Mouse (Mus musculus) heart, embryonic 14.5 days (tissue): ENCODE measurements around the gene Fancl. TPM values are rescaled to one million over a fixed set of nuclear protein-coding genes. Genes with fewer than 3 reads are reported as not detected.

ENCODE experiments used
- ATAC-seq: fragments of 200-750 bp; cut with Nextera tagmentation; 2 replicates; pipeline ENCODE4 v1.8.0; 2017; ENCODE audit warnings: low read depth, moderate TSS enrichment; ENCODE audit not compliant: insufficient number of reproducible peaks, insufficient read depth, low FRiP score
- H3K27ac ChIP-seq, 2 experiments: fragments of 200-500 bp in 1 of 2; fragments of 300-500 bp in 1 of 2; sonication (generic) in 1 of 2; replicated peaks in 1 of 2; 2 replicates each; pipeline ENCODE4 v1.5.1; 2012 to 2014; ENCODE audit warnings: low read depth in 2 of 2, low read length in 2 of 2, control low read depth in 1 of 2, mild to moderate bottlenecking in 1 of 2, mixed read lengths in 1 of 2; ENCODE audit not compliant: control insufficient read depth in 1 of 2, insufficient read depth in 1 of 2
- H3K27me3 ChIP-seq: fragments of 300-500 bp; sonication (generic); 2 replicates; pipeline ENCODE4 v1.6.1; 2014; ENCODE audit warnings: mild to moderate bottlenecking, low read length, control low read depth; ENCODE audit not compliant: control insufficient read depth, insufficient read depth
- H3K36me3 ChIP-seq: fragments of 300-500 bp; sonication (generic); 2 replicates; pipeline ENCODE4 v1.6.1; 2014; ENCODE audit warnings: mild to moderate bottlenecking, control low read depth, low read length, mixed read lengths; ENCODE audit not compliant: control insufficient read depth, insufficient read depth
- H3K4me1 ChIP-seq, 2 experiments: fragments of 200-500 bp in 1 of 2; fragments of 300-500 bp in 1 of 2; sonication (generic) in 1 of 2; 2 replicates each; pipeline ENCODE4 v1.6.1; 2012 to 2014; ENCODE audit warnings: low read length in 2 of 2, control low read depth in 1 of 2, mixed read lengths in 1 of 2; ENCODE audit not compliant: control insufficient read depth in 2 of 2, insufficient read depth in 2 of 2
- H3K4me2 ChIP-seq: fragments of 300-500 bp; sonication (generic); 2 replicates; pipeline ENCODE4 v1.6.1; 2014; ENCODE audit warnings: mild to moderate bottlenecking, low read length
- H3K4me3 ChIP-seq, 2 experiments: fragments of 200-500 bp in 1 of 2; fragments of 300-500 bp in 1 of 2; sonication (generic) in 1 of 2; 2 replicates each; pipeline ENCODE4 v1.5.1; 2012 to 2014; ENCODE audit warnings: low read length in 2 of 2, mild to moderate bottlenecking in 2 of 2, control low read depth in 1 of 2, low read depth in 1 of 2, moderate library complexity in 1 of 2; ENCODE audit not compliant: control insufficient read depth in 1 of 2, insufficient read depth in 1 of 2
- H3K9ac ChIP-seq: fragments of 300-500 bp; sonication (generic); 2 replicates; pipeline ENCODE4 v1.6.1; 2014; ENCODE audit warnings: mild to moderate bottlenecking, low read length
- H3K9me3 ChIP-seq: fragments of 300-500 bp; sonication (generic); 2 replicates; pipeline ENCODE4 v1.6.1; 2016; ENCODE audit warnings: low read length, control low read depth; ENCODE audit not compliant: control insufficient read depth
- WGBS: fragments of 180-500 bp; shearing (Covaris S2); extraction: QIAGEN DNeasy Blood & Tissue Kit; methylation state at CpG from one replicate; pipeline ENCODE4 v1.1.7; 2014; 5-methylcytosine and 5-hydroxymethylcytosine counted together
- polyA plus RNA-seq: library from polyadenylated mRNA; unstranded; fragments of >200 nt; fragmentation: Nextera tagmentation; extraction: Ambion mirVana; gene quantifications from 2 replicates; pipeline ENCODE4 v1.2.1, GENCODE M21; 2014

Gene Fancl
- polyA plus RNA-seq, 1 experiment from 2014 or later: 23.8 TPM

- Histone ChIP-seq H3K4me2 (no peak overlapping the region), H3K4me1 (no peaks in the 10 kb centered on the region), H3K27ac (peak overlapping the region; percentile 22 to 37; a peak in 2 of 4 replicates), H3K9me3 (no peaks in the 10 kb centered on the region), H3K27me3 (no peaks in the 10 kb centered on the region), H3K9ac (no peak overlapping the region), H3K36me3 (0 out of 2 replicates have a peak, but pooled peaks cover 4% of the 10 kb centered on the region), H3K4me3 (no peak overlapping the region)
- ATAC-seq: peak; percentile 39; the same call in 1 of the 2 replicates
- 53% methylated on average over 12 of the region's 12 CpGs for WGBS
Measured at GRCm38 (mm10) chr11:26489761-26490466, 104.0 kb downstream of the Fancl start.

DNA sequence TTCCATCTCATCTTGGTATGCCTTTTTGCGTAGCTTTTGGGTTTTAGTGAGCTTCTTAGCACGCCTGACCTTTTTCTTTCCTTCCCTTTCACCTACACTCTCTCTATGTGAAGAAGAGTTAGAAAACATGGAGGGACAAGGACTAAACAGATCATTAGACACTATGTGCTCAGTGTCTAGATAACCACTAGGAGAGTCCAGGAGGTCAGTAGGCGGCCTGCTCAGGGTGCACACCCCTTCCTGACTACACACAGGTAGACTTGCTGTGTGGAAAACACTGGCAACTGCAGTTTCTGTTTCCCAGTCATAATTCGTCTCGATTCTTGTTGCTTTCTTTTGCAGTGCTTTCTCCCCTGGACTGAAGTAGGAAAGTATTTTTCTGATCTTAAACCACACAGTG lies 110.0 kb downstream of the Fancl start:
- 92% methylated on average over 5 of the region's 5 CpGs for WGBS
- Histone ChIP-seq H3K9ac (no peak overlapping the region), H3K4me1 (no peaks in the 10 kb centered on the region), H3K4me3 (no peak overlapping the region), H3K9me3 (no peaks in the 10 kb centered on the region), H3K27ac (no peak overlapping the region), H3K27me3 (no peaks in the 10 kb centered on the region), H3K4me2 (no peak overlapping the region), H3K36me3 (no peaks in the 10 kb centered on the region)
- ATAC-seq: no peak

DNA sequence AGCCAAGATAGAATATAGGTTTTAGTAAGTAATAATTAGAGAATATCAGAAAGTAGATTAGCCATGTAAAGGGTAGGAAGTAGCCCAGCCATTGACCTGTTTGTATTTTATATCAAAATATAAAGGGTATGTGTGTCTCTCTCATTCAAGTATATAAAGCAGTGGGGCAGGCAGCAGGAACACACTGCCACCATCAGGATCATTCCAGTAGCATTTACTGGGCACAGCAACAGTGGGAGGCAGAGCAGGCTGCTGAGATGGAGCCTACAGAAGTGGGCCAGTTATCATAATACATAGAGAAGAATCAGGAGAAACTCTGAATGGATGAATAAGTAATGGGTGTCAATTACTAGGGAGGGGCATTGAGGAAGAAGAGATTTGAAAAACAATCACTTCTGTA lies 127.7 kb downstream of the Fancl start:
- Histone ChIP-seq H3K27me3 (no peaks in the 10 kb centered on the region), H3K27ac (no peak overlapping the region), H3K9me3 (no peaks in the 10 kb centered on the region), H3K4me1 (peaks cover 2 to 3% of the 10 kb centered on the region in 2 experiments; a peak in 1 of 4 replicates), H3K4me3 (no peak overlapping the region), H3K36me3 (no peaks in the 10 kb centered on the region), H3K9ac (no peak overlapping the region), H3K4me2 (no peak overlapping the region)
- ATAC-seq: no peak

DNA sequence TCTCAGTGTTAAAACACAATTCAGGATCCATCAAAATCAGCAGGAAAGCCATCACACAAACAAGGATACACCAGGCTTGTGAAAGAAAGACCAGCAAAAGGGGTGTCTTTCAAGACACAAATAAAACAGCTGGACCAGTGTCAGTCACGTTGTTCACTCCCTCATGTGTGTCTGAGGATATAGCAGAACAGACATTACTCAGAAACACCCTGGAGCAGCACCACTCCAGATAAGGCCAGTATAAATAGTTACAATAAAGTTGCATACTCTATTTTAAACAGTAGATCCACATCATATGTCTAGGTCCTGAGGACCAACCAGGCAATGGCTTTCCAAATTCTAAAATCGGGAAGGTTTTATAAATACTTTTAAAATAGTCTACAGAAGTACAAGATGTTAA lies 130.2 kb downstream of the Fancl start:
- H3K9me3 ChIP-seq: no peaks in the 10 kb centered on the region
- WGBS: 20% methylated on average over 2 of the region's 2 CpGs
- no peak overlapping the region for H3K4me3 ChIP-seq
- peak overlapping the region; percentile 14; the same call in 1 of the 2 replicates for H3K4me2 ChIP-seq
- no peaks in the 10 kb centered on the region for H3K36me3 ChIP-seq
- peak overlapping the region in 1 of 2 experiments; percentile 25; a peak in 2 of 4 replicates for H3K27ac ChIP-seq
- no peak; the same call in 1 of the 2 replicates for ATAC-seq
- peaks cover 2 to 3% of the 10 kb centered on the region in 2 experiments; a peak in 1 of 4 replicates for H3K4me1 ChIP-seq
- no peak overlapping the region for H3K9ac ChIP-seq
- H3K27me3 ChIP-seq: no peaks in the 10 kb centered on the region

- Histone ChIP-seq H3K4me2 (no peak overlapping the region), H3K27ac (no peak overlapping the region), H3K4me3 (no peak overlapping the region), H3K9ac (no peak overlapping the region), H3K27me3 (no peaks in the 10 kb centered on the region), H3K9me3 (no peaks in the 10 kb centered on the region), H3K36me3 (no peaks in the 10 kb centered on the region), H3K4me1 (peaks cover 2 to 3% of the 10 kb centered on the region in 2 experiments; a peak in 1 of 4 replicates)
- WGBS: 35% methylated on average over 3 of the region's 3 CpGs
- ATAC-seq: no peak
Measured at GRCm38 (mm10) chr11:26518991-26519390, 133.1 kb downstream of the Fancl start.

Other genes starting within 250 kb of the Fancl start
- 0.77 and 1.7 TPM in 2 replicates for gene 5730522E02Rik, start 175.4 kb upstream of the Fancl start, polyA plus RNA-seq
- not detected in 2 replicates for gene Gm6899, start 207.1 kb downstream of the Fancl start, polyA plus RNA-seq
- 16.4 and 16.8 TPM in 2 replicates for gene Vrk2, start 207.9 kb downstream of the Fancl start, polyA plus RNA-seq